Mouse (Mus musculus) testis, adult 2 months (tissue): Measurements from ENCODE around the gene Clec4f.

Experiments used
- CTCF ChIP-seq: fragments of 200-500 bp; IDR thresholded peaks from 2 replicates; pipeline ENCODE4 v1.5.1; 2012; ENCODE audit warnings: low read depth, mild to moderate bottlenecking, inconsistent platforms, low read length, moderate library complexity; ENCODE audit not compliant: control insufficient read depth, insufficient read depth, insufficient replicate concordance
- POLR2A ChIP-seq: fragments of 200-500 bp; IDR thresholded peaks from 2 replicates; pipeline ENCODE4 v1.6.1; 2012; ENCODE audit warnings: low read depth, mild to moderate bottlenecking, inconsistent platforms, low read length, moderate library complexity; ENCODE audit not compliant: control insufficient read depth

- TF ChIP-seq CTCF (no peak), POLR2A (no peak)
Measured at GRCm38 (mm10) chr6:83599636-83600174, 56.3 kb downstream of the Clec4f start.
